Mouse (Mus musculus) testis, adult 2 months (tissue): ENCODE data around the gene Fzd5.

Source experiments
- CTCF ChIP-seq: fragments of 200-500 bp; IDR thresholded peaks from 2 replicates; pipeline ENCODE4 v1.5.1; 2012; ENCODE audit warnings: low read depth, mild to moderate bottlenecking, inconsistent platforms, low read length, moderate library complexity; ENCODE audit not compliant: control insufficient read depth, insufficient read depth, insufficient replicate concordance
- POLR2A ChIP-seq: fragments of 200-500 bp; IDR thresholded peaks from 2 replicates; pipeline ENCODE4 v1.6.1; 2012; ENCODE audit warnings: low read depth, mild to moderate bottlenecking, inconsistent platforms, low read length, moderate library complexity; ENCODE audit not compliant: control insufficient read depth

DNA sequence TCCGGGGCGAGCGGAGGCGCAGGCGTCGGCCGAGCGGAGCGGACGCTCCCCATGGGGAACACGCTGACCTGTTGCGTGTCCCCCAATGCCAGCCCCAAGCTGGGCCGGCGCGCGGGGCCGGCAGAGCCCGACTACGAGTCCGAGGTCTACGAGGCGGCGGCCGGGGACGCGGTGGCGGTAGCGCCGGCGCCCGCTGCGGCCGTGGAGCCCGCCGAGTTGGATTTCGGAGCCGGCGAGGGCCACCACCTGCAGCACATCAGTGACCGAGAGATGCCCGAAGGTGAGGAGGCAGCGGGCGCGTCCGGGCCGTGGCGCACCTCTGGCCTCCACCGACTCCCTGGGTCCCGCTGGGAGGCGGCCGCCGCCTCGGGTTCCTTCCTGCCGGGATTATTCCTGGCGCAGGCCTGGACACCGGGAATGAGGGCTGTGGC, 46.4 kb downstream of the Fzd5 start:
- no peak for TF ChIP-seq CTCF
- no peak for TF ChIP-seq POLR2A
